Mouse (Mus musculus): Measurements from ENCODE around the gene Zfp296.

Zfp296 gene

GRCm38 (mm10) chr7:19567426-19567825 lies 9.7 kb upstream of the Zfp296 start:
- no peaks in the 10 kb centered on the region for H3K27me3 ChIP-seq (ENCODE audit: insufficient read depth, low read length)
- no peak for TF ChIP-seq NANOG (IDR thresholded peaks at IDR 0.05; ENCODE audit: borderline replicate concordance, low read length)
- no peak for TF ChIP-seq CTCF (conservative IDR thresholded peaks at IDR 0.05; ENCODE audit: low read length)
- TF ChIP-seq POU5F1 (IDR thresholded peaks at IDR 0.05; ENCODE audit: borderline replicate concordance, low read length), result no peak

GRCm38 (mm10) chr7:19569647-19570046 lies 7.4 kb upstream of the Zfp296 start:
- Histone ChIP-seq H3K4me3 (replicated peaks; ENCODE audit: low read length) (peak overlapping the region; percentile 51), H3K4me1 (replicated peaks; ENCODE audit: low read depth, low read length) (peaks cover 76% of the 10 kb centered on the region), H3K27me3 (ENCODE audit: insufficient read depth, low read length) (no peaks in the 10 kb centered on the region), H3K36me3 (ENCODE audit: insufficient read depth, low read length) (peaks cover 53% of the 10 kb centered on the region), H3K9me3 (ENCODE audit: low read length) (no peaks in the 10 kb centered on the region)
- no peak for TF ChIP-seq NANOG (IDR thresholded peaks at IDR 0.05; ENCODE audit: borderline replicate concordance, low read length)
- peak; percentile 39 for TF ChIP-seq CTCF (conservative IDR thresholded peaks at IDR 0.05; ENCODE audit: low read length)

More at GRCm38 (mm10) chr7:19567426-19567825, 9.7 kb upstream of the Zfp296 start:
- no peak overlapping the region for H3K4me3 ChIP-seq (replicated peaks; ENCODE audit: low read length)
- peaks cover 66% of the 10 kb centered on the region for H3K36me3 ChIP-seq (ENCODE audit: insufficient read depth, low read length)
- no peaks in the 10 kb centered on the region for H3K9me3 ChIP-seq (ENCODE audit: low read length)
- peaks cover 81% of the 10 kb centered on the region for H3K4me1 ChIP-seq (replicated peaks; ENCODE audit: low read depth, low read length)

- Histone ChIP-seq H3K36me3 (ENCODE audit: insufficient read depth, low read length) (peaks cover 34% of the 10 kb centered on the region), H3K9me3 (ENCODE audit: low read length) (no peaks in the 10 kb centered on the region), H3K27me3 (ENCODE audit: insufficient read depth, low read length) (no peaks in the 10 kb centered on the region), H3K4me1 (replicated peaks; ENCODE audit: low read depth, low read length) (peaks cover 85% of the 10 kb centered on the region), H3K4me3 (replicated peaks; ENCODE audit: low read length) (peak overlapping the region; percentile 88)
- TF ChIP-seq POU5F1 (IDR thresholded peaks at IDR 0.05; ENCODE audit: borderline replicate concordance, low read length), result no peak
- TF ChIP-seq NANOG (IDR thresholded peaks at IDR 0.05; ENCODE audit: borderline replicate concordance, low read length), result no peak
- TF ChIP-seq CTCF (conservative IDR thresholded peaks at IDR 0.05; ENCODE audit: low read length), result no peak
These were observed 3.9 kb upstream of the Zfp296 start for GRCm38 (mm10) chr7:19572926-19573775.

GRCm38 (mm10) chr7:19573776-19574140 lies 3.3 kb upstream of the Zfp296 start:
- H3K36me3 ChIP-seq (ENCODE audit: insufficient read depth, low read length), result peaks cover 36% of the 10 kb centered on the region
- H3K4me3 ChIP-seq (replicated peaks; ENCODE audit: low read length), result peak overlapping the region; percentile 88
- H3K9me3 ChIP-seq (ENCODE audit: low read length), result no peaks in the 10 kb centered on the region
- H3K4me1 ChIP-seq (replicated peaks; ENCODE audit: low read depth, low read length), result peaks cover 85% of the 10 kb centered on the region
- H3K27me3 ChIP-seq (ENCODE audit: insufficient read depth, low read length), result no peaks in the 10 kb centered on the region
- TF ChIP-seq CTCF (conservative IDR thresholded peaks at IDR 0.05; ENCODE audit: low read length) (no peak), NANOG (IDR thresholded peaks at IDR 0.05; ENCODE audit: borderline replicate concordance, low read length) (no peak), POU5F1 (IDR thresholded peaks at IDR 0.05; ENCODE audit: borderline replicate concordance, low read length) (no peak)

GRCm38 (mm10) chr7:19575559-19575958 lies 1.5 kb upstream of the Zfp296 start:
- H3K4me1 ChIP-seq (replicated peaks; ENCODE audit: low read depth, low read length), result peaks cover 85% of the 10 kb centered on the region
- H3K27me3 ChIP-seq (ENCODE audit: insufficient read depth, low read length), result no peaks in the 10 kb centered on the region
- no peaks in the 10 kb centered on the region for H3K9me3 ChIP-seq (ENCODE audit: low read length)
- TF ChIP-seq POU5F1 (IDR thresholded peaks at IDR 0.05; ENCODE audit: borderline replicate concordance, low read length), result no peak
- TF ChIP-seq NANOG (IDR thresholded peaks at IDR 0.05; ENCODE audit: borderline replicate concordance, low read length), result no peak
- TF ChIP-seq CTCF (conservative IDR thresholded peaks at IDR 0.05; ENCODE audit: low read length), result no peak
- H3K4me3 ChIP-seq (replicated peaks; ENCODE audit: low read length), result 0 out of 2 replicates have a peak overlapping the region, but pooled peaks have one; percentile 26
- H3K36me3 ChIP-seq (ENCODE audit: insufficient read depth, low read length), result peaks cover 38% of the 10 kb centered on the region

GRCm38 (mm10) chr7:19577877-19578414 lies 859 bp downstream of the Zfp296 start:
- TF ChIP-seq NANOG (IDR thresholded peaks at IDR 0.05; ENCODE audit: borderline replicate concordance, low read length) (no peak), CTCF (conservative IDR thresholded peaks at IDR 0.05; ENCODE audit: low read length) (no peak), POU5F1 (IDR thresholded peaks at IDR 0.05; ENCODE audit: borderline replicate concordance, low read length) (no peak)
- H3K36me3 ChIP-seq (ENCODE audit: insufficient read depth, low read length), result peaks cover 49% of the 10 kb centered on the region
- H3K27me3 ChIP-seq (ENCODE audit: insufficient read depth, low read length), result no peaks in the 10 kb centered on the region
- peaks cover 86% of the 10 kb centered on the region for H3K4me1 ChIP-seq (replicated peaks; ENCODE audit: low read depth, low read length)
- no peaks in the 10 kb centered on the region for H3K9me3 ChIP-seq (ENCODE audit: low read length)
- peak overlapping the region; percentile 91 for H3K4me3 ChIP-seq (replicated peaks; ENCODE audit: low read length)

- Histone ChIP-seq H3K4me3 (replicated peaks; ENCODE audit: low read length) (peak overlapping the region; percentile 91), H3K27me3 (ENCODE audit: insufficient read depth, low read length) (no peaks in the 10 kb centered on the region), H3K36me3 (ENCODE audit: insufficient read depth, low read length) (peaks cover 53% of the 10 kb centered on the region), H3K9me3 (ENCODE audit: low read length) (no peaks in the 10 kb centered on the region), H3K4me1 (replicated peaks; ENCODE audit: low read depth, low read length) (peaks cover 90% of the 10 kb centered on the region)
- no peak for TF ChIP-seq NANOG (IDR thresholded peaks at IDR 0.05; ENCODE audit: borderline replicate concordance, low read length)
- no peak for TF ChIP-seq CTCF (conservative IDR thresholded peaks at IDR 0.05; ENCODE audit: low read length)
- no peak for TF ChIP-seq POU5F1 (IDR thresholded peaks at IDR 0.05; ENCODE audit: borderline replicate concordance, low read length)
These were observed 1.3 kb downstream of the Zfp296 start for GRCm38 (mm10) chr7:19578436-19578835.

GRCm38 (mm10) chr7:19579751-19580150 lies 2.7 kb downstream of the Zfp296 start:
- no peak for TF ChIP-seq POU5F1 (IDR thresholded peaks at IDR 0.05; ENCODE audit: borderline replicate concordance, low read length)
- TF ChIP-seq CTCF (conservative IDR thresholded peaks at IDR 0.05; ENCODE audit: low read length), result no peak
- TF ChIP-seq NANOG (IDR thresholded peaks at IDR 0.05; ENCODE audit: borderline replicate concordance, low read length), result no peak
- H3K27me3 ChIP-seq (ENCODE audit: insufficient read depth, low read length), result no peaks in the 10 kb centered on the region
- no peaks in the 10 kb centered on the region for H3K9me3 ChIP-seq (ENCODE audit: low read length)
- H3K36me3 ChIP-seq (ENCODE audit: insufficient read depth, low read length), result peaks cover 67% of the 10 kb centered on the region
- peak overlapping the region; percentile 91 for H3K4me3 ChIP-seq (replicated peaks; ENCODE audit: low read length)
- peaks cover 96% of the 10 kb centered on the region for H3K4me1 ChIP-seq (replicated peaks; ENCODE audit: low read depth, low read length)

All from E14TG2a.4 (cell line).